Mouse (Mus musculus) intestine, embryonic 15.5 days (tissue): ENCODE data around the gene Marveld1. TPM values are rescaled to one million over a fixed set of nuclear protein-coding genes. Genes with fewer than 3 reads are reported as not detected.
A peak's percentile ranks its signal among the peaks of the same experiment; 100 is the strongest.

Source experiments
- ATAC-seq: fragments of 200-750 bp; cut with Nextera tagmentation; 2 replicates; pipeline ENCODE4 v1.8.0; 2017; ENCODE audit warnings: moderate TSS enrichment, moderate library complexity
- H3K27ac ChIP-seq: fragments of 300-500 bp; sonication (generic); 2 replicates; pipeline ENCODE4 v1.5.1; 2015; ENCODE audit warnings: mild to moderate bottlenecking, inconsistent platforms
- H3K27me3 ChIP-seq: fragments of 300-500 bp; sonication (generic); replicated peaks from 2 replicates; pipeline ENCODE4 v1.6.1; 2015; ENCODE audit warnings: inconsistent platforms
- H3K36me3 ChIP-seq: fragments of 300-500 bp; sonication (generic); 2 replicates; pipeline ENCODE4 v1.6.1; 2015; ENCODE audit warnings: inconsistent platforms
- H3K4me1 ChIP-seq: fragments of 300-500 bp; sonication (generic); replicated peaks from 2 replicates; pipeline ENCODE4 v1.6.1; 2015; ENCODE audit warnings: inconsistent platforms
- H3K4me2 ChIP-seq: fragments of 300-500 bp; sonication (generic); replicated peaks from 2 replicates; pipeline ENCODE4 v1.6.1; 2015; ENCODE audit warnings: mild to moderate bottlenecking, inconsistent platforms
- H3K4me3 ChIP-seq: fragments of 300-500 bp; sonication (generic); replicated peaks from 2 replicates; pipeline ENCODE4 v1.5.1; 2015; ENCODE audit warnings: inconsistent platforms
- H3K9ac ChIP-seq: fragments of 300-500 bp; sonication (generic); 2 replicates; pipeline ENCODE4 v1.6.1; 2015; ENCODE audit warnings: inconsistent platforms
- H3K9me3 ChIP-seq: fragments of 300-500 bp; sonication (generic); 2 replicates; pipeline ENCODE4 v1.6.1; 2016; ENCODE audit warnings: inconsistent platforms
- WGBS: fragments of 180-500 bp; shearing (Covaris S2); methylation state at CpG from one replicate; pipeline ENCODE4 v1.1.7; 2015; 5-methylcytosine and 5-hydroxymethylcytosine counted together
- polyA plus RNA-seq: library from polyadenylated mRNA; unstranded; fragments of >200 nt; fragmentation: Nextera tagmentation; extraction: Ambion mirVana; gene quantifications from 2 replicates; pipeline ENCODE4 v1.2.1, GENCODE M21; 2015

Gene Marveld1
- polyA plus RNA-seq, 1 experiment from 2014 or later, result 12.3 TPM

DNA sequence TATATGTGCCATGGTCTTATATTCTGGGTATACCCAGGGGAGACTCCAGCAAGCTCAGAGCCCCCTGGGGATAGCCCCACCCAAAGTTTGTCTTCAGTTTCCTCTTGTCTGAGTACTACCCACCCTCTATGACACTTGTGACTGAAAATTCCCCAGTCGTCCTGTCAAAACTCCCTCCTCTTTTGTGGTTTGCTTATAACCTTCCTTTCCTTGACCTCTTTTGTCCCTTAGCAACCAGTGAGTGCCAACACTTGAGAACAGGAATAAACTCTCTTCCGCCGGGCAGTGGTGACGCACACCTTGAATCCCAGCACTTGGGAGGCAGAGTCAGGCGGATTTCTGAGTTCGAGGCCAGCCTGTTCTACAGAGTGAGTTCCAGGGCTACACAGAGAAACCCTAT lies 3.1 kb upstream of the Marveld1 start:
- Histone ChIP-seq H3K27me3 (no peaks in the 10 kb centered on the region; the same call in 1 of the 2 replicates), H3K4me2 (no peak overlapping the region), H3K4me3 (no peak overlapping the region), H3K9me3 (no peaks in the 10 kb centered on the region), H3K9ac (no peak overlapping the region), H3K4me1 (peaks cover 16% of the 10 kb centered on the region), H3K36me3 (no peaks in the 10 kb centered on the region), H3K27ac (no peak overlapping the region)
- WGBS, result 49% methylated on average over 6 of the region's 6 CpGs
- ATAC-seq, result no peak

DNA sequence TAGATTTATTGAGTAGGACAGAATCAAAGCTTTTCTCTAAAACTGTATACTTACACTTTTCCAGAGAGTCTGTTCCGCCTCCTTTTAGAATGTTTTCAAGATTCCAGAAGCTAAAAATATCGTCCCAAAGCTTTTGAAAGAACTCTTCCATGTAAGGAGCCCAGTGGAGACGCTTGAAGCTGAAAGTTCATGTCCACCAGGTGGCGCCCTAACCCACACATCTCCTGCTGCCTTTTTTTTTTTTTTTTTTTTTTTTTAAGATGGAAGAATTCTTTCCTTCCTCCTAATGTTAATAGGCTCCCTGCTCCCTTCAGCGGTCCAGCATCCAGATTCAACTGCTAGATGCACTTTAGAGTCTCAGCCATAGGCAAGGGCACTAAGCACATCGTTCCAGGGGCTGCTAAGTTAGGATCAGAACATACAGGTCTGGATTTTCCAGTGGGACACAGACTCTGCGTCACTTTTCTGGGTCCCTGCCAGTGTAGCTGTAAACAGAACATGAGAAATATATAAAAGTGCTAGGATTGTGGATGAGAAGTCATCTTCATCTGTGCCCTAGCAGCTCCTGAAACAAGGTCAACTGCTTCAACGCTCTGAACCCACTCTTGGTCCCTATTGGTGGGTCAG lies 2.5 kb upstream of the Marveld1 start:
- no peak overlapping the region for H3K4me3 ChIP-seq
- H3K9me3 ChIP-seq, result no peaks in the 10 kb centered on the region
- no peaks in the 10 kb centered on the region; the same call in 1 of the 2 replicates for H3K27me3 ChIP-seq
- WGBS, result 25% methylated on average over 8 of the region's 8 CpGs
- no peaks in the 10 kb centered on the region for H3K36me3 ChIP-seq
- no peak overlapping the region for H3K9ac ChIP-seq
- H3K4me2 ChIP-seq, result no peak overlapping the region
- peak overlapping the region; percentile 2; the same call in 1 of the 2 replicates for H3K27ac ChIP-seq
- peaks cover 21% of the 10 kb centered on the region for H3K4me1 ChIP-seq
- ATAC-seq, result no peak

DNA sequence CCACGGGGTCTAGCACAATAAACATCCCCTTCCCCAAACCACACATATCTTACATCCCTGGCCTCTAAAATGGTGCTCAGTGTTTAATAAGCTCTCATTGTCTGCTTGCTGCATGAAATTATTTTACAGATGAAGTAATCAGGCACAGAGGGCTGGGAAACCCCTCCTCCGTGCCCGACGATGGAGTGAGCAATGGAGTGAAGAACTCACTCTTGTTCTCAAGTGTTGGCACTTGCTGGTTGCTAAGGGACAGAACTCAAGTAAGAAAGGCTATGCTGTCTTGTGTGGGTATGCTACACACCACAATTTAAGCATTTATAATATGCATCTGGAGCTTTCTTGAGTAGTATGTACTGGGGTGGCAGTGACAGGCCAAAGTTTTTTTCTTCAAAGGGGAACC lies 2.0 kb upstream of the Marveld1 start:
- ATAC-seq, result no peak
- H3K9ac ChIP-seq, result no peak overlapping the region
- no peak overlapping the region for H3K4me2 ChIP-seq
- no peaks in the 10 kb centered on the region; the same call in 1 of the 2 replicates for H3K27me3 ChIP-seq
- no peaks in the 10 kb centered on the region for H3K9me3 ChIP-seq
- H3K4me3 ChIP-seq, result no peak overlapping the region
- H3K4me1 ChIP-seq, result peaks cover 25% of the 10 kb centered on the region
- H3K36me3 ChIP-seq, result no peaks in the 10 kb centered on the region
- 59% methylated on average over 4 of the region's 4 CpGs for WGBS
- H3K27ac ChIP-seq, result peak overlapping the region; percentile 2; the same call in 1 of the 2 replicates

DNA sequence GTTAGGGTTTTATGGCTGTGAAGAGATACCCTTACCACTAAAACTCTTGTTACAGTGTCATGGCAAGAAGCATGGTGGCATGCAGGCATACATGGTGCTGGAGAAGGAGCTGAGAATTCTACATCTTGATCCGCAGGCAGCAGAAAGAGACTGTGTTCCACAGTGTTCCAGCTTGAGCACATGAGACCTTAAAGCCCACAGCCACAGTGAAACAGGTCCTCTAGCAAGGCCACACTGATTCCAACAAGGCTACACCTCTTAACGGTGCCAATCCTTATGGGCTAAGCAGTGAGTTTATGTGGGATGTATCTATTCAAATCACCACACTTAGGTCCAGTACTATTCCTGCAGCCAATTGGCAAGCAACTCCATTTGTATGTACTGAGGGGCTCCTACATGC lies 1.5 kb upstream of the Marveld1 start:
- H3K4me3 ChIP-seq, result no peak overlapping the region
- no peaks in the 10 kb centered on the region; the same call in 1 of the 2 replicates for H3K27me3 ChIP-seq
- no peak overlapping the region for H3K4me2 ChIP-seq
- H3K27ac ChIP-seq, result no peak overlapping the region
- no peak for ATAC-seq
- no peak overlapping the region for H3K9ac ChIP-seq
- H3K9me3 ChIP-seq, result no peaks in the 10 kb centered on the region
- 95% methylated on average over 2 of the region's 2 CpGs for WGBS
- peaks cover 25% of the 10 kb centered on the region for H3K4me1 ChIP-seq
- H3K36me3 ChIP-seq, result no peaks in the 10 kb centered on the region

DNA sequence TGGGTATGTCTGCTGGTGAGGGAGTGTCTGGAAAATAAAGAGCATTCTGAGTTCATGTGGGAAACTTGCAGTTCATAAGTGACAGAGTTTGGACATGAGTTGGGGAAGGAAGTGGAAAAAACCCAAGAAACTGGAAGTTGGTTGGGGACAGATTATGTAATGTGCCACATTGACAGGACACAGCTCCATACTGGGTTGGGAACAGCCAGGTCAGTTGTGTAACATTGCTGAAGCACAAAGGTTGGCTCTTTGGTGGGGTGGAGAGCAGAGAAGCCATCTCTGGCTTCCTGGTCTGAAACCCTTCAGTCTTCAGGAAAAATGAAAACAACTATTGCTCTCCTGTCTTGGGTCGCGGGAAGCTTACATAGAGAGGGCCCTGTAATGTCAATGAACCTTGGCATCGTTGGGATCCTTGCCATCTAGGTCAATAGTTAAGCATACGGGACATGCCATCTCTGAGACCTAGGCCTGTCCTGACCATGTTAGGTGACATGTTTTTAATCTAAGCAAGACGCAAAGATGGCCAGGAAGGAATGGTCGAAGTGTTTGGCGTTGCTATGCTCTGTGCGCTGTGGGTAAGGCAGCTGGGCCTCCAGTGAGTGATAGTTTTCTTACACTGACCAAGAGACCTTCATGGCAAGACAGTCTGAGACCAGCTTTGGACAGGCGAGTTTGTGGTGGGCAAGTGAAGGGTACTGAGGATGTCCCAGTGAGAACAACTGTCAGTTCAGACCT lies 757 bp upstream of the Marveld1 start:
- Histone ChIP-seq H3K27ac (peak overlapping the region; percentile 89), H3K4me1 (peaks cover 29% of the 10 kb centered on the region), H3K36me3 (no peaks in the 10 kb centered on the region), H3K9ac (peak overlapping the region; percentile 90; the same call in 1 of the 2 replicates), H3K4me2 (peak overlapping the region; percentile 93), H3K27me3 (no peaks in the 10 kb centered on the region; the same call in 1 of the 2 replicates), H3K9me3 (no peaks in the 10 kb centered on the region), H3K4me3 (0 out of 2 replicates have a peak overlapping the region, but pooled peaks have one; percentile 72)
- no peak for ATAC-seq
- WGBS, result 88% methylated on average over 9 of the region's 9 CpGs

DNA sequence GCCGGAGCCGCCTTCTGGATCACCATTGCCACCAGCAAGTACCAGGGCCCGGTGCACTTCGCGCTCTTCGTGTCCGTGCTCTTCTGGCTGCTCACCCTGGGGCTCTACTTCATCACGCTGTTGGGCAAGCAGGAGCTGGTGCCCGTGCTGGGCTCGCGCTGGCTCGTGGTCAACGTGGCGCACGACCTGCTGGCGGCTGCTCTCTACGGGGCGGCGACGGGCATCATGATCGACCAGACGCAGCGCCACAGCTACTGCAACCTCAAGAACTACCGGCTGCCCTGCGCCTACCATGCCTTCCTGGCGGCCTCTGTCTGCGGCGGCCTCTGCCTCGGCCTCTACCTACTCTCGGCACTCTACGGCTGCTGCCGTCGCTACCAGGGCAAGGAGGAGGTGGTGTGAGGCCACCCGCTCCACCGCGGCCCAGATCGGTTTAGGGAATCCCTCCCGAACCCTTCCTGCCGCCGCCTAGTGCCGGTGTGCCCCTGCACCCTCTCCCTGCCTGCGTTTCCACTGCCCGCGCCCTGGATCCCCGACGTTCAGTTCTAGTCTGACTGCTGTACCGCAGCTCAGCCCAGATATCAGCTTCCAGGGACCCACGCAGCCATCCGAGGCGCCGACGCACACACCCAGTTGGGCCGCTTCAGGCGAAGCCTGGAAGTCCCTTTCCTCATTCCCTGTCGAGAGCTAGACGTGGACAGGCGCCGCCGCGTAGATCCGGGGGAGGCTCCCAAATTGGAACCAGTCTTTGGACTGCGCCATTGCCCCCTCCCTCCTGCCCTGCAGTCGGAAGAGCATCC lies 769 bp downstream of the Marveld1 start:
- no peaks in the 10 kb centered on the region; the same call in 1 of the 2 replicates for H3K27me3 ChIP-seq
- no peaks in the 10 kb centered on the region for H3K36me3 ChIP-seq
- H3K9ac ChIP-seq, result peak overlapping the region; percentile 90
- under 1% methylated on average over 63 of the region's 63 CpGs for WGBS
- peak overlapping the region; percentile 93 for H3K4me2 ChIP-seq
- peak; percentile 45 for ATAC-seq
- peaks cover 37% of the 10 kb centered on the region for H3K4me1 ChIP-seq
- peak overlapping the region; percentile 72 for H3K4me3 ChIP-seq
- no peaks in the 10 kb centered on the region for H3K9me3 ChIP-seq
- H3K27ac ChIP-seq, result peak overlapping the region; percentile 89

DNA sequence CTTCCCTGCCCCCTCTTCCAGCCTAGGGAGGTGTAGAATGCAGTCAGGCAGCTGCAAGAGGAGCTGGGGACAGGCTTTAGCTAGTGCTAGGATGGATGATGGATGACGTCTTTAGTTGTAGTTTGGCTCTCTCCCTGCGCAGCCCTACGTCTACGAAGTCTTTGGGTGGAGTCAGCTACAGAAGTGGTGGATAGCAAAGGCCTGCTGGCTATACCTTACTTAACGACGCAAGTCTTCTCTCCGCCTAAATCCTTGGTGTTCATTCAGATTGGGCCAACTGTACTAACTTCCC lies 1.3 kb downstream of the Marveld1 start:
- H3K27me3 ChIP-seq, result no peaks in the 10 kb centered on the region; the same call in 1 of the 2 replicates
- no peaks in the 10 kb centered on the region for H3K9me3 ChIP-seq
- H3K4me1 ChIP-seq, result peaks cover 37% of the 10 kb centered on the region
- H3K27ac ChIP-seq, result peak overlapping the region; percentile 89
- ATAC-seq, result no peak
- peak overlapping the region; percentile 93 for H3K4me2 ChIP-seq
- 20% methylated on average over 7 of the region's 7 CpGs for WGBS
- H3K36me3 ChIP-seq, result no peaks in the 10 kb centered on the region
- peak overlapping the region; percentile 90 for H3K9ac ChIP-seq
- H3K4me3 ChIP-seq, result peak overlapping the region; percentile 72

DNA sequence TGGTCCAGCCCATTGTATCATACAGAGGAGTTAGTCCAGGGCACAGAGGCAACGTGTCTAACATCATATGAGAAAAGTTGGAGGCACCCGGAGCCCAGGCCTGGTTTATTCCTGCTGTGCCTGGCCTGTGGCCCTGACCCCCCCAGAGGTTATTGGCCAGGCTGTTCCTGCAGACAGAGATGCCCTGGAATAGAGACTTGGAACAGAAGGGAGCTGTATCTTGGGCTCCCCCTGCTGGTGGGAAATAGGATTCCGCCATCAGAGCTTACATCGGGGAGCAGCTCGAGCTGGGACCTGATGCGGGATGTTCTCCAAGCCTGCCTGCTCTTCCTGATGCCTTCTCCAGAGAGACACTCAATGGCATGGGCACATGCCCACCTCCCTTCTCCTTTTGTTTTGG lies 4.8 kb downstream of the Marveld1 start:
- ATAC-seq, result peak; percentile 31
- Histone ChIP-seq H3K9ac (no peak overlapping the region), H3K27ac (0 out of 2 replicates have a peak overlapping the region, but pooled peaks have one; percentile 36), H3K4me2 (no peak overlapping the region), H3K36me3 (no peaks in the 10 kb centered on the region), H3K27me3 (no peaks in the 10 kb centered on the region; the same call in 1 of the 2 replicates), H3K4me1 (peaks cover 34% of the 10 kb centered on the region), H3K4me3 (no peak overlapping the region), H3K9me3 (no peaks in the 10 kb centered on the region)
- 3% methylated on average over 6 of the region's 6 CpGs for WGBS

DNA sequence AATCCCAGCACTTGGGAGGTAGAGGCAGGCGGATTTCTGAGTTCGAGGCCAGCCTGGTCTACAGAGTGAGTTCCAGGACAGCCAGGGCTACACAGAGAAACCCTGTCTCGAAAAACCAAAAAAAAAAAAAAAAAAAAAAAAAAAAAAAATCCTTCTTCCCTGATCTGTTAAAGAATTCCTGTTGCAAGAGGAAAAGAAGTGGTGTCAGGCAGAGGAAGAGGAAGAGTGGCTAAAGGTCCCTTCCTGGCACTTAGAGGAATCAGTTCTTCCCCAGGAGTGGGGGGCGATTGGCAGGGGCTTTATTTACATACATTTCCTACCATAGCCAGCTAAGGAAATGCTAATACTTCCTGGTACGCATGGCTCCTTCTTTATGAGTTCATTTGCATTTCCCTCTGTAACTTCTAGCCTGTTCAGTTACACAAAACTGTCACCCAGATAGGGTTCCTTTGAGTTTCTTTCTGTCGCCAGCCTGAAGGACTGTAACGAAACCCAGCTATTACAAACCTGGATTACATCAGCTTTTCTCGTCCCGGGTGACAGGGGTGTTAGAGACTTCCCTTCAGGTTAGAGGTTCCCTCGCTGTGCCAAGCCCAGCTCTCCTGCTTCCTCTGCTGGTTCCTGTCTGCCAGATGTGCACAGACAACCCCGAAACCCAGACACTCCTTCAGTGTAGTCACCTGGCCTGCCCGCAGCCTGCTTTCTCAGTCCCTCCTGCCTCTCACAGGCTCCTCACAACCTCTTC lies 10.5 kb downstream of the Marveld1 start:
- Histone ChIP-seq H3K27me3 (no peaks in the 10 kb centered on the region), H3K36me3 (no peaks in the 10 kb centered on the region), H3K4me3 (no peak overlapping the region), H3K27ac (no peak overlapping the region), H3K4me2 (no peak overlapping the region), H3K9me3 (no peaks in the 10 kb centered on the region), H3K4me1 (no peaks in the 10 kb centered on the region; the same call in 1 of the 2 replicates), H3K9ac (no peak overlapping the region)
- WGBS, result 55% methylated on average over 12 of the region's 12 CpGs
- no peak for ATAC-seq

DNA sequence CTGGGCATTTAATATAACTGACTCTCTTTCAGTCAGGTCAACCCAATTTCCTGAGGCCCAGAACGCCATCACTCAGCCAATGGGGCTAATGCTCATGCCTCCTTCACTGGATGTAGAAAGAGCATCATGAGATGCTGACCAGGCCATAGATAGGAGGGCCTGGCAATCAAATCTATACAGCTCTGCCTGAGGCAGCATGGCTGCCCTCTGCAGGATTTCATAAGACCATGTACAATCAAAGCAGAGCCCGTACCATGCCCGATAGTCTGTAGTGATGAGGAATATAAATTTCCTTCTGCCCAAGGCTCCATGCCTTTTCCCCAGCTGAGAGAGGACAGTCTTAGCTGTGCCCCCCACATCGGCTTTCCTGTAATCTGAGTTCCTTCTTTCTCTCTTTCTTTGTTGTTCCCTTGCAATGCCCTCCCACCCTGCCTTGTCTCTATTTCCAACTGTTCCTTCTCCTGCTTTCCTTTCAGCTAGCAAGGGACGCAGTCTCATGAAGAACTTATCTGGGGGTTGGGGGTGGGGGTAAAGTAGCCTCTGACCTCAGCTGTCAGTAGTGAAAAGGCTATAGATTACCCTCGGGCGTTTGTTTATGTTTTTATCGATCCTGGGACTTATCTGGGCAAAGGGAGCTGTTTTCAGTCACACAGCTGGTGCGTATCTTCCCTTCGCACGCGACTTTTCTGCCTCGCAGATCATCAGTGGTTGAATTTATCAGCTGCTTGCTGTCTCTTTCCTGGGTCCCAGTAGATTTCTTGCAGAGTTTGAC lies 11.2 kb downstream of the Marveld1 start:
- H3K4me1 ChIP-seq, result no peaks in the 10 kb centered on the region; the same call in 1 of the 2 replicates
- peak overlapping the region; percentile 10; the same call in 1 of the 2 replicates for H3K4me2 ChIP-seq
- ATAC-seq, result no peak
- no peaks in the 10 kb centered on the region for H3K36me3 ChIP-seq
- no peak overlapping the region for H3K9ac ChIP-seq
- WGBS, result 27% methylated on average over 13 of the region's 13 CpGs
- no peaks in the 10 kb centered on the region for H3K27me3 ChIP-seq
- H3K9me3 ChIP-seq, result no peaks in the 10 kb centered on the region
- no peak overlapping the region for H3K4me3 ChIP-seq
- no peak overlapping the region for H3K27ac ChIP-seq

DNA sequence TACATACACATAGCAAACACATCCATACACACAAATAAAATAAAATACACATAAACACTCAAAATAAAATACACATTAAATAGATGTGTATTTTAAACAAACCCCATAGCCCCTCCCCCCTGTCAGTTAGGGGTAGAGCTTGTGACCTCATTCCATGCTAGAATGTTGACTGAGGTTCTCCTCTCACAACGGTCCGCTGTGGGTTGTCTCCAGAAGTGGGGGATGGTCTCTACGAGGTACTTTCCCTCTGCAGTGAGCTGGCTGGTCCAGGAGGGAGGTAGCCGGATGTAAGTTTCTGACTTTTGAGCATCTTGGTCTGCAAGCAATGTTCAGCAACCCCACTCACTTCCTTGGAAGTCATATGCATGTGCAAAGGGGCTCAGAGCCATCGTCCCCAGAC lies 16.6 kb downstream of the Marveld1 start, which contains the start of gene Zfyve27:
Gene Zfyve27 (plus strand): TSS at position 188 of the 400 bp plus-strand sequence.
- 52% methylated on average over 5 of the region's 5 CpGs for WGBS
- Histone ChIP-seq H3K9me3 (no peaks in the 10 kb centered on the region), H3K9ac (no peak within 1 kb of the TSS), H3K4me1 (0 out of 2 replicates have a peak, but pooled peaks cover 5% of the 10 kb centered on the region), H3K36me3 (no peaks in the 10 kb centered on the region), H3K4me2 (no peak within 1 kb of the TSS), H3K4me3 (no peak within 1 kb of the TSS), H3K27ac (no peak within 1 kb of the TSS), H3K27me3 (peaks cover 5% of the 10 kb centered on the region; the same call in 1 of the 2 replicates)
- ATAC-seq, result no peak
